Mouse (Mus musculus) lung, postnatal 0 days (tissue): ENCODE measurements around the gene Marc1. TPM values are rescaled to one million over a fixed set of nuclear protein-coding genes. Genes with fewer than 3 reads are reported as not detected.

Source experiments
- ATAC-seq: fragments of 200-750 bp; cut with Nextera tagmentation; 2 replicates; pipeline ENCODE4 v1.8.0; 2017; ENCODE audit warnings: moderate library complexity
- DNase-seq: peaks from one replicate; pipeline ENCODE4 v3.0.0-alpha.2; 2016; ENCODE audit warnings: low spot score
- H3K27ac ChIP-seq: fragments of 300-500 bp; sonication (generic); 2 replicates; pipeline ENCODE4 v1.5.1; 2014; ENCODE audit warnings: antibody characterized with exemption, mild to moderate bottlenecking, low read length, mixed read lengths
- H3K27me3 ChIP-seq: fragments of 300-500 bp; sonication (generic); replicated peaks from 2 replicates; pipeline ENCODE4 v1.6.1; 2014; ENCODE audit warnings: low read length, mixed read lengths; ENCODE audit not compliant: insufficient read depth
- H3K36me3 ChIP-seq: fragments of 300-500 bp; sonication (generic); 2 replicates; pipeline ENCODE4 v1.6.1; 2014; ENCODE audit warnings: low read length, mixed read lengths; ENCODE audit not compliant: insufficient read depth
- H3K4me1 ChIP-seq: fragments of 300-500 bp; sonication (generic); 2 replicates; pipeline ENCODE4 v1.6.1; 2014; ENCODE audit warnings: antibody characterized with exemption, low read depth, low read length, mixed read lengths; ENCODE audit not compliant: insufficient read depth
- H3K4me2 ChIP-seq: fragments of 300-500 bp; sonication (generic); replicated peaks from 2 replicates; pipeline ENCODE4 v1.6.1; 2014; ENCODE audit warnings: low read depth, mild to moderate bottlenecking, low read length, moderate library complexity, mixed read lengths
- H3K4me3 ChIP-seq: fragments of 300-500 bp; sonication (generic); 2 replicates; pipeline ENCODE4 v1.5.1; 2014; ENCODE audit warnings: low read depth, low read length
- H3K9ac ChIP-seq: fragments of 300-500 bp; sonication (generic); replicated peaks from 2 replicates; pipeline ENCODE4 v1.6.1; 2014; ENCODE audit warnings: low read depth, mild to moderate bottlenecking
- H3K9me3 ChIP-seq: fragments of 300-500 bp; sonication (generic); 2 replicates; pipeline ENCODE4 v1.6.1; 2016; ENCODE audit warnings: low read length, mixed read lengths
- CTCF ChIP-seq: IDR thresholded peaks from 2 replicates; pipeline ENCODE4 v1.5.1; 2016; ENCODE audit warnings: antibody characterized with exemption, mild to moderate bottlenecking
- EP300 ChIP-seq: IDR thresholded peaks from 2 replicates; pipeline ENCODE4 v1.6.1; 2016; ENCODE audit warnings: antibody characterized with exemption, mild to moderate bottlenecking, control low read depth
- WGBS: fragments of 180-500 bp; shearing (Covaris S2); extraction: QIAGEN DNeasy Blood & Tissue Kit; methylation state at CpG from one replicate; pipeline ENCODE4 v1.1.7; 2014; 5-methylcytosine and 5-hydroxymethylcytosine counted together
- polyA plus RNA-seq: library from polyadenylated mRNA; unstranded; fragments of >200 nt; fragmentation: Nextera tagmentation; extraction: Ambion mirVana; gene quantifications from 2 replicates; pipeline ENCODE4 v1.2.1, GENCODE M21; 2015

The Marc1 gene
- polyA plus RNA-seq, 1 experiment from 2014 or later = 0.13 TPM

DNA sequence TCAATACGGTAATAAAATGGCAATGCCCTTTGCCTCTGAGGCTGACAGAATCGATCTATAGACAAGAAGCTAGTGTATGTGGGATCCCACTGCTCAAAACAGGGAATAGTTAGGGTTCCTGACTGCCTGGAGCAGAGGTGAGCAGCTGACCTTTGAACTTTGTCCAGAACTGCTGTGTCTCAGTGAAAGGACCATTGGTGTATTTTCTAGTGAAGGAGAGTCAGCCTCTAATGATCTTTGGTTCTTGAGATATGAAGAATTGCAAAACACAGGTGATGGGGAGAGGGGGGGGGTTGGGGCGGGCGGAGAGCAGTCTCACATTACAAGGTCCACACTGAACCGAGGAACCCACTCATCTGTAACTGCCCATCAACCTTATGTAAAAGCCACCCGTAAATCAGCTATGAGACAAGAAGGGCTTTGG lies 1.5 kb downstream of the Marc1 start:
- ATAC-seq (no peak), DNase-seq (no peak)
- Histone ChIP-seq H3K4me2 (no peak overlapping the region), H3K9ac (no peak overlapping the region), H3K4me1 (no peaks in the 10 kb centered on the region), H3K4me3 (no peak overlapping the region), H3K36me3 (no peaks in the 10 kb centered on the region), H3K9me3 (no peaks in the 10 kb centered on the region), H3K27me3 (no peaks in the 10 kb centered on the region), H3K27ac (no peak overlapping the region)
- TF ChIP-seq EP300 (no peak), CTCF (no peak)
- 61% methylated on average over 6 of the region's 6 CpGs for WGBS

- Histone ChIP-seq H3K27ac (no peak overlapping the region), H3K4me1 (no peaks in the 10 kb centered on the region), H3K9ac (no peak overlapping the region), H3K4me2 (no peak overlapping the region), H3K4me3 (no peak overlapping the region), H3K36me3 (no peaks in the 10 kb centered on the region), H3K9me3 (no peaks in the 10 kb centered on the region), H3K27me3 (no peaks in the 10 kb centered on the region)
- no peak; the same call in 1 of the 2 replicates for ATAC-seq
- TF ChIP-seq CTCF (no peak), EP300 (no peak)
- no peak for DNase-seq
- 72% methylated on average over 17 of the region's 17 CpGs for WGBS
Observed at GRCm38 (mm10) chr1:184808418-184809012, 2.6 kb downstream of the Marc1 start.

GRCm38 (mm10) chr1:184807627-184808417 lies 3.3 kb downstream of the Marc1 start:
- no peak overlapping the region for H3K4me3 ChIP-seq
- H3K27me3 ChIP-seq = no peaks in the 10 kb centered on the region
- no peak overlapping the region for H3K9ac ChIP-seq
- no peak for ATAC-seq
- no peaks in the 10 kb centered on the region for H3K9me3 ChIP-seq
- 48% methylated on average over 15 of the region's 15 CpGs for WGBS
- peak; percentile 28 for DNase-seq
- H3K4me1 ChIP-seq = no peaks in the 10 kb centered on the region
- TF ChIP-seq EP300 = no peak
- no peak for TF ChIP-seq CTCF
- H3K4me2 ChIP-seq = no peak overlapping the region; the same call in 1 of the 2 replicates
- H3K27ac ChIP-seq = no peak overlapping the region
- no peaks in the 10 kb centered on the region for H3K36me3 ChIP-seq

DNA sequence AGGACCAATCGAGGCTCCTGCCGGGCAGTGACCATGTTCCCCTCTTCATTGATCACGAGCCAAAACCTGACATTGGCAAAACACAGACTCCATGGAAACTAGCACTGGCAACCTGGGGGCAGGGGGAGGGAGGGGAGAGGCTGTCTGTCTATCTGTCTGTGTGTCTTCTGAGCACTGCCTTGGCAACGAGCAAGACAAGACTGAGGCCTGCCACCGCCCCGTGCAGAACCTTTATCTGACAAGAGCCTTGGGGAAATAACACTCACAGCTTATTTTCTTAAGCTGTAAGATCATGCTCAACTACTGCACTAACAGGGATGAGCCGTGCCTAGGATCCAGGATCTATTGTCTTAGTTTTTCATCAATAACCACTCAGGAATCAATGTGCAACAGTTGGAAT lies 4.0 kb downstream of the Marc1 start:
- no peak overlapping the region for H3K4me2 ChIP-seq
- no peak overlapping the region for H3K4me3 ChIP-seq
- no peaks in the 10 kb centered on the region for H3K27me3 ChIP-seq
- H3K36me3 ChIP-seq = no peaks in the 10 kb centered on the region
- H3K9me3 ChIP-seq = no peaks in the 10 kb centered on the region
- ATAC-seq (no peak), DNase-seq (no peak)
- no peaks in the 10 kb centered on the region for H3K4me1 ChIP-seq
- WGBS = 53% methylated on average over 7 of the region's 7 CpGs
- H3K27ac ChIP-seq = no peak overlapping the region
- H3K9ac ChIP-seq = no peak overlapping the region
- TF ChIP-seq EP300 (no peak), CTCF (no peak)

GRCm38 (mm10) chr1:184805749-184806148 lies 5.4 kb downstream of the Marc1 start:
- TF ChIP-seq EP300 (no peak), CTCF (no peak)
- Histone ChIP-seq H3K9ac (no peak overlapping the region), H3K27ac (no peak overlapping the region), H3K4me2 (no peak overlapping the region), H3K27me3 (no peaks in the 10 kb centered on the region), H3K36me3 (no peaks in the 10 kb centered on the region), H3K4me1 (no peaks in the 10 kb centered on the region), H3K9me3 (no peaks in the 10 kb centered on the region), H3K4me3 (no peak overlapping the region)
- WGBS = 76% methylated on average over 4 of the region's 4 CpGs
- ATAC-seq = no peak
- DNase-seq = no peak

DNA sequence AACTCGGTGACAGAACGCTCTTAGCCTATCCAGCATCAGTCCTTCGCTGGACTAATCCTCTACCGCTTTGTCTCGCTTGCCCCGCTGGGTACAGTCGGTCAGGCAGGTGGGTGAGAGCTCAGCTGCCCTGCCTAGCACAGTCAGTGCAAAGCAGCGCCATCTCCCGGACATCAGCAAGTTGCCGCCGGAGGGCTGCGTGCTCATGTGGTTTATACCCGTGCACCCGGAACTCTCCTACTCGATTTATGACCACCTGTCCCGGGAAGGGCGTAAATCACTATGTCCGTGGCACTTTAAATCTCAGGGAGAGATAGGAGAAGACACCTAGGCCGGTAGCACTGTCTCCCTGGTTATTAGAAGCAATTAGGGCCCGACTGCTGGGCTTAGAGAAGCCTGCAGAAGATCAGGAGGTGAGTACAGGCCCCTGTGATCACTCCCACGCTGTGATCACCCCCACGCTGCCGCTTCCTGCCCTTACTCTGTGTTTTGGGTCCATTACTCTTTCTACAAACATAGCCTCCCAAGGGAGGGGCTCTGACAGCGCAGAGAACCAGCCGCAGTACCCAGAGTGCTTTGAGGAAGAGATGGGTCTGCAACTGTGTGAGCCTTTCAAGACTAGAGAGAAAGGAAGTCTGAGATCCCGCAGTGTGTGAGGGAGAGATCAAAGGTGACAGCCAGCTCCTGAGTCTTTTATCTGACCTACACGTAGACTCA lies 17.8 kb downstream of the Marc1 start:
- Histone ChIP-seq H3K9me3 (no peaks in the 10 kb centered on the region), H3K4me2 (0 out of 2 replicates have a peak overlapping the region, but pooled peaks have one; percentile 8), H3K4me3 (no peak overlapping the region), H3K9ac (no peak overlapping the region), H3K27ac (no peak overlapping the region), H3K36me3 (no peaks in the 10 kb centered on the region), H3K4me1 (no peaks in the 10 kb centered on the region), H3K27me3 (0 out of 2 replicates have a peak, but pooled peaks cover 3% of the 10 kb centered on the region)
- TF ChIP-seq EP300 (no peak), CTCF (peak; percentile 71)
- 20% methylated on average over 27 of the region's 27 CpGs for WGBS
- ATAC-seq (no peak), DNase-seq (peak; percentile 60)
